In the genomic region with DNA sequence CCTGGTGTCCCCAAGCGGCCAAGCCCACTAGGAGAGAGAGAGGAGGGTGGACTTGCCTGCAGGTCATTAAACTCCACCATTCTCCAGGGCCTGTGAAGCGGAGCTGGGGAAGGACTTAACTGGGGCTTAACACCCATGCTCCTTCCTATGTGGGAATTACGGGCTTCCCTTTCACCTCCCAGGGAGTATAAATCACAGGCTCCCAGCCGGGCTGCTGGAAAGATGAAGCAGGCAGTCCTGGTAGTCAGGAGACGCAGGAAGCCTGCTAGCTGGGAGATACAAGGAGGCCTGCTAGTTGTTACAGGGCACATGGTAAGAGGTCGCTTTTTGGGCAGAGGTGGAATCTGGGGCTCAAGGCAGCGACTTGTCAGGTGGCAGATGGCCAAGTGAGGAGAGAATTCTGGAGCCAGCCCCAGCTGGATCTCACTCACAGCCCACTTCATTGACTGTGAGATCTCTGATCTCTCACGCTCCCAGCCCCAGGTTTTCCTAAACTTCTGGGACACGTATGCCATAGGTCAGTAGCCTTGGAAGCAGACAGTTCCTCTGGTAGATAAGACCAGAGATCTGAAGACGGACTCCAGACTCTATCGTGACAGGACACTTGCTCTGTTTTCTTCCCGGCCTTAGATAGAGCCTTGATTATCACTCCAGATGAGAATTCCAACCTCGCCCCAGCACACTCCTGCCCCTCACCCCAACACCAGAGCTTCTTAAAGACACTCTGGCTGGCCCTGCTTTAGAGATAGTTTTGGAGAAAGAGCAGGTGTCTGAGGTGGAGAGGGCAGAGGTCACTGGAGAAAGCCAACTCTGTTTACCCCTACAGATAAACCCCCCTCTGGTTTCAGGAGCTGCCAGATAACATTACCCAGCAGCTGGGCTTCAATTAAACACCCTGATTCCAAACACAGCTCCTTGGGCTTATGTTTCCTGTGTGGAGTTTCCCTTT, we compare ENCODE assay signal across 11 mouse cellular contexts. TPM values are rescaled to one million over a fixed set of nuclear protein-coding genes. Genes with fewer than 3 reads are reported as not detected.
DNase-seq lines count a peak whose midpoint lies in the region; ATAC-seq lines count a peak whose summit lies in the region.
"Had no signal": no experiment of that assay in that cellular context is flagged by ENCODE, and none has a peak within 500 bp of the region (broad histone marks: within the 10 kb centered on the region; RNA-seq: fewer than 3 reads in every experiment).

No protein-coding gene starts in this region.

- peaks cover 3% of the 10 kb centered on the region; the same call in 1 of the 2 replicates for H3K36me3 ChIP-seq in kidney, embryonic 14.5 days (ENCODE audit: control insufficient read depth, insufficient read depth, low read length)
- no peaks in the 10 kb centered on the region for H3K36me3 ChIP-seq in lung, embryonic 16.5 days (ENCODE audit: control insufficient read depth, insufficient read depth, low read length)
- 0 out of 2 replicates have a peak, but pooled peaks cover 8% of the 10 kb centered on the region for H3K36me3 ChIP-seq in forebrain, embryonic 13.5 days (ENCODE audit: poor library complexity, severe bottlenecking)

- ATAC-seq in kidney, embryonic 14.5 days (ENCODE audit: low FRiP score, low TSS enrichment) = peak; percentile 53
- ATAC-seq in lung, embryonic 16.5 days (ENCODE audit: low read depth) = peak; percentile 48
- no peak for ATAC-seq in forebrain, embryonic 13.5 days
- ATAC-seq: inflammation-experienced regulatory T-cells, adult 6 months had no signal

- WGBS in kidney, embryonic 14.5 days = 24% methylated on average over 13 of the region's 13 CpGs
- WGBS in lung, embryonic 16.5 days = 31% methylated on average over 13 of the region's 13 CpGs
- 55% methylated on average over 13 of the region's 13 CpGs for WGBS in forebrain, embryonic 13.5 days

- H3K4me3 ChIP-seq in kidney, embryonic 14.5 days (ENCODE audit: low read length) = no peak overlapping the region
- no peak overlapping the region for H3K4me3 ChIP-seq in lung, embryonic 16.5 days (ENCODE audit: low read length)
- H3K4me3 ChIP-seq in forebrain, embryonic 13.5 days = no peak overlapping the region
- H3K4me3 ChIP-seq: megakaryocyte, embryonic 14.5 days had no signal

- no peak for DNase-seq in kidney, postnatal 25 days
- peak; percentile 60 for DNase-seq in embryo, embryonic 10.5 days (ENCODE audit: low spot score)
- peak; percentile 46 to 65 for DNase-seq in heart, postnatal 14 days
- DNase-seq in gastrocnemius, postnatal 4 days (ENCODE audit: low spot score in 2 of 2) = no peak
- no peak for DNase-seq in thymus, postnatal 14 days

- H3K9ac ChIP-seq in kidney, embryonic 14.5 days (ENCODE audit: low read depth, low read length) = no peak overlapping the region
- H3K9ac ChIP-seq in lung, embryonic 16.5 days (ENCODE audit: low read length) = no peak overlapping the region
- H3K9ac ChIP-seq in forebrain, embryonic 13.5 days = no peak overlapping the region

- no peaks in the 10 kb centered on the region for H3K27me3 ChIP-seq in kidney, embryonic 14.5 days (ENCODE audit: control insufficient read depth, insufficient read depth, low read length)
- no peaks in the 10 kb centered on the region for H3K27me3 ChIP-seq in lung, embryonic 16.5 days (ENCODE audit: control insufficient read depth, insufficient read depth, low read depth, low read length)
- H3K27me3 ChIP-seq in forebrain, embryonic 13.5 days = no peaks in the 10 kb centered on the region
- H3K27me3 ChIP-seq: CH12.LX had no signal

- no peaks in the 10 kb centered on the region for H3K9me3 ChIP-seq in kidney, embryonic 14.5 days (ENCODE audit: control insufficient read depth, low read length)
- H3K9me3 ChIP-seq in lung, embryonic 16.5 days (ENCODE audit: control insufficient read depth, low read length) = no peaks in the 10 kb centered on the region
- H3K9me3 ChIP-seq in forebrain, embryonic 13.5 days (replicated peaks) = no peaks in the 10 kb centered on the region
- H3K9me3 ChIP-seq: megakaryocyte, embryonic 14.5 days had no signal

- no peak overlapping the region for H3K4me2 ChIP-seq in kidney, embryonic 14.5 days (replicated peaks; ENCODE audit: low read depth, low read length)
- H3K4me2 ChIP-seq in lung, embryonic 16.5 days (ENCODE audit: low read depth, low read length) = no peak overlapping the region
- no peak overlapping the region for H3K4me2 ChIP-seq in forebrain, embryonic 13.5 days

- H3K4me1 ChIP-seq in kidney, embryonic 14.5 days (ENCODE audit: control insufficient read depth, insufficient read depth, low read length) = peaks cover 27% of the 10 kb centered on the region
- H3K4me1 ChIP-seq in lung, embryonic 16.5 days (replicated peaks; ENCODE audit: control insufficient read depth, insufficient read depth, low read length) = peaks cover 38% of the 10 kb centered on the region
- H3K4me1 ChIP-seq in forebrain, embryonic 13.5 days = peaks cover 23% of the 10 kb centered on the region

- peak overlapping the region; percentile 32; the same call in 1 of the 2 replicates for H3K27ac ChIP-seq in kidney, embryonic 14.5 days (ENCODE audit: low read depth, low read length)
- H3K27ac ChIP-seq in lung, embryonic 16.5 days (ENCODE audit: low read length) = peak overlapping the region; percentile 43; the same call in 1 of the 2 replicates
- no peak overlapping the region for H3K27ac ChIP-seq in forebrain, embryonic 13.5 days

- intact Hi-C loops in heart, postnatal 14 days (cut with DNase I) = loop anchor here (5.0 kb wide), 1 partner anchor 41 kb away; no protein-coding TSS in a partner anchor

RNA-seq across cellular contexts. Expression of gene Sh3pxd2a, which starts 36.1 kb away (rescaled TPM):
- 8.7 and 9.6 TPM in 2 replicates for polyA plus RNA-seq in kidney, embryonic 14.5 days (2014; fragmentation: Nextera tagmentation; extraction: Ambion mirVana)
- 10 to 100 TPM; 75.2 to 75.9 TPM for total RNA-seq in heart, postnatal 14 days (2021)
- 6.1 and 6.6 TPM in 2 replicates for polyA plus RNA-seq in lung, embryonic 16.5 days (2015; fragmentation: Nextera tagmentation; extraction: Ambion mirVana)
- 100 to 1,000 TPM; 124 to 134 TPM for total RNA-seq in gastrocnemius, postnatal 4 days (2021)
- polyA plus RNA-seq in forebrain, embryonic 13.5 days (2015; fragmentation: Nextera tagmentation; extraction: Ambion mirVana) = 3.0 and 3.6 TPM in 2 replicates

Comparison
In these comparisons a context has a peak if more than half of its experiments do, and no peak if none do; other contexts are left out.
1. DNase-seq: peak in embryo, embryonic 10.5 days (single experiment) and heart, postnatal 14 days (2 of 2); none in kidney, postnatal 25 days (0 of 2), gastrocnemius, postnatal 4 days (0 of 2) and thymus, postnatal 14 days (single experiment).